Mouse (Mus musculus) liver, postnatal 0 days (tissue): ENCODE measurements around the gene Dstn.
A peak's percentile ranks its signal among the peaks of the same experiment; 100 is the strongest.

Source experiments
- CTCF ChIP-seq: sonication (generic); IDR thresholded peaks from 2 replicates; pipeline ENCODE4 v1.5.1; 2016; ENCODE audit warnings: antibody characterized with exemption, low read depth
- EP300 ChIP-seq: IDR thresholded peaks from 2 replicates; pipeline ENCODE4 v1.6.1; 2016; ENCODE audit warnings: antibody characterized with exemption, low read depth, mild to moderate bottlenecking

DNA sequence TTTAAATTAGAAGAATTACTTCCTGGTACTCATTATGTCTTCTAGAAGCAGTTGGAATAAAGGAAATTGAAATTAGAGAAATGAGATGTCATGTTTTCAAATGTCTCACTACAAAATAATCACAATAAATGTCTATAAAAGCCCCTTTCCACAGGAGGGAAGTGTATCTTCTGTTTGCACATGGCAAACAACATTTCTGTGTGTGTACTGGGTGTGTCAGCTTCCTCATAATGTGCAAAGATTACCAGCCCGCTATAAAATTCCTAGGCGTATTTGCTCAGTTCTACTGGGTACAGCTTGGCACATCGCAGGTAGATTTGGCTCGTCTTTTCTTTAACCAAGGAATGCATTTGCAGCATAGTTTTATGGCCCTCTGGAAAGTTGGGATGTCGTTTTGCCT is 2.5 kb downstream of the Dstn start:
- no peak for TF ChIP-seq CTCF
- peak; percentile 52; the same call in 1 of the 2 replicates for TF ChIP-seq EP300
